Mouse (Mus musculus): Measurements from ENCODE around the gene Etfbkmt.

- TF ChIP-seq POLR2A (IDR thresholded peaks at IDR 0.05; ENCODE audit: insufficient read depth, low read length) (no peak), CTCF (IDR thresholded peaks at IDR 0.05; ENCODE audit: low read depth, low read length) (no peak), EP300 (IDR thresholded peaks at IDR 0.05; ENCODE audit: insufficient read depth, low read depth, low read length) (no peak)
Measured at GRCm38 (mm10) chr6:149101943-149102243, 37.8 kb upstream of the Etfbkmt start.
